Mouse (Mus musculus): ENCODE results near the gene Relch. TPM values are rescaled to one million over a fixed set of nuclear protein-coding genes. Genes with fewer than 3 reads are reported as not detected.

Gene Relch
- 19.2 and 22.2 TPM in 2 replicates for polyA plus RNA-seq (2014; fragmentation: Nextera tagmentation; extraction: Ambion mirVana)

DNA sequence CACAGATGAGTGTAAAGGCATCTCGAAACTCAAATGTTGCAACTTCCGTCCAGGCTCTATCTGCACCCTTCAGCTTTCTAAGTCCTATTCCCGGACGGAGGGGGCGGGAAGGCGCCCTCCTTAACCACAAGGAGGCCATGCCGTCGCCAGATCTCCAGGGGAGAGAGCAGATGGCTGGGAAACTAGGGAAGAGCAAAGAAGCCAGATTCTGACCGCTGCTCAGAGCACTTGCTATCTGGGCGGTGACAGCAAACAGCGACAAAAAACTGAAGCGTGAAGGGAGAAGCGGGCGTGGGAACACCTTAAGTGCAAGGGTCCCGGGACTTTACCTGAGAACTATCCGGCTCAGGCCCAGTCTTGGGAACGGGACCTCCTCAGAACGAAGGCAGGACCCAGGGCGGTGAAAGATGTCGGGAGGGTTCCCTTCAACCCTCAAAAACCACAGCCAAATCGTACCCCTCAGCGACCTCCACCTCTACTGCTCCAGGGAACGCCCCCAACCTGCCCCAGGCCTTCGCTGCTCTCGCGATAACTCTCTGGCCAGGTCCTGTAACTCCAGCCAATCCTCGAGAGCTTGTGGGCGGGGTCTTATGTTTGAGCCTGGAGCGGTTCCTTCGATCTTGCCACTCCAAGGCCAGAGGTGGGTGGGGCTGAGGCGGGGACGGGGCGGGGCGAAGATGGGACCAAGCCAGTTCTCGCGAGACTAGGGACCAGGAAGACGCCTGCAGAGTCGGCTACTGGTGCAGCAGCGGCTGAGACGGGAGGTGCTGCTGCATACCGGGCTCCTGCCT is at the start of gene Relch, which contains the start of gene Pign:
Gene Relch, plus strand, starts transcription at position 691 of the 791 bp plus-strand sequence.
Gene Pign, minus strand, starts transcription at position 507 of the 791 bp plus-strand sequence.
- Histone ChIP-seq H3K4me2 (ENCODE audit: low read depth, severe bottlenecking) (peak within 1 kb of the TSS; percentile 88), H3K4me1 (ENCODE audit: control insufficient read depth, insufficient read depth, low read length) (no peaks in the 10 kb centered on the region; the same call in 1 of the 2 replicates), H3K36me3 (ENCODE audit: control insufficient read depth, insufficient read depth, low read length) (no peaks in the 10 kb centered on the region), H3K27me3 (ENCODE audit: control insufficient read depth, insufficient read depth, low read length) (no peaks in the 10 kb centered on the region), H3K27ac (replicated peaks; ENCODE audit: low read depth, low read length) (0 out of 2 replicates have a peak within 1 kb of the TSS, but pooled peaks have one; percentile 59), H3K4me3 (ENCODE audit: low read depth, low read length) (peak within 1 kb of the TSS; percentile 97), H3K9me3 (ENCODE audit: control insufficient read depth, low read length) (no peaks in the 10 kb centered on the region), H3K9ac (ENCODE audit: low read length) (peak within 1 kb of the TSS; percentile 78)
- ATAC-seq (ENCODE audit: insufficient number of reproducible peaks, low FRiP score, low TSS enrichment, low read depth), result peak; percentile 99
- under 1% methylated on average over 41 of the region's 41 CpGs for WGBS
- DNase-seq (ENCODE audit: low spot score), result peak; percentile 98

DNA sequence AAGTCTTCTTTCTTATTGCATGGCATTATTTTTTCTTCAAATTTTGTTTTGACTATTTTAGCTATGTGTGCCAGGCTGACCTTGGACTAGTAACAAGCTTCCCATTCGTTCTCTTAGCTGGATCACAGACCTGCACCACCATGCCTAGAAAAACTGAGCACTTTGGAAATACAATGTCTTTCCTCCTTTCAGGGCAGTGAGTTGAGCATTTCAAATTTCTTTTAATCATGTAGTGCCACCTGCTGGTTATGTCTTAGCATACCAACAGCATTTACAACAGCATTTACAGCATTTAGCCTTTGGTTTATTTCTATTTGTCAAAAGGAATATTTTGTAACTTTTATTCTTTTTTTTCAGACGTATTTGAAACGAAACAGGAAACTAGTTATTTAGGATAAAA is 33.2 kb upstream of the Relch start:
- Histone ChIP-seq H3K9ac (ENCODE audit: low read length) (no peak overlapping the region), H3K9me3 (ENCODE audit: control insufficient read depth, low read length) (no peaks in the 10 kb centered on the region), H3K36me3 (ENCODE audit: control insufficient read depth, insufficient read depth, low read length) (no peaks in the 10 kb centered on the region; the same call in 1 of the 2 replicates), H3K27ac (replicated peaks; ENCODE audit: low read depth, low read length) (no peak overlapping the region), H3K4me1 (ENCODE audit: control insufficient read depth, insufficient read depth, low read length) (no peaks in the 10 kb centered on the region), H3K27me3 (ENCODE audit: control insufficient read depth, insufficient read depth, low read length) (no peaks in the 10 kb centered on the region), H3K4me2 (ENCODE audit: low read depth, severe bottlenecking) (no peak overlapping the region), H3K4me3 (ENCODE audit: low read depth, low read length) (no peak overlapping the region)
- no peak for ATAC-seq (ENCODE audit: insufficient number of reproducible peaks, low FRiP score, low TSS enrichment, low read depth)
- 45% methylated on average over 3 of the region's 3 CpGs for WGBS
- peak; percentile 28 for DNase-seq (ENCODE audit: low spot score)

DNA sequence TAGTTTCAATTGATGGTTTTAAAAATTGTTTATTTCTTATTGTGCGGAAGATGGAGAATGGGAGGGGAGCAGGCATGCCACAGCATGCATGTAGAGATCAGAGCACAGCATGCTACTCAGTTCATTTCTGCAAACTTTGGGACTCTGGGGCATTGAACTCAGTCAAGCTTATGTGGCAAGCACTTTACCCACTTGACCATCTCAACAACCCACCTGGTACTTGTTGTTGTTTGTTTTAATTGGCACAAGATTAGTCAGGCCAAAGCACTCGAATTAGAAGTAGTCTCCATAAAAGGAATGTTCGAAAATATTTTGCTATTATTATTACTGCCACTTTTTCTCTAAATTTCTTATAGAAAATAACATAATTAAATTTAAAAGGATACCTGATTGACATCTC is 19.6 kb upstream of the Relch start:
- Histone ChIP-seq H3K4me1 (ENCODE audit: control insufficient read depth, insufficient read depth, low read length) (no peaks in the 10 kb centered on the region), H3K4me2 (ENCODE audit: low read depth, severe bottlenecking) (no peak overlapping the region), H3K27ac (replicated peaks; ENCODE audit: low read depth, low read length) (no peak overlapping the region), H3K27me3 (ENCODE audit: control insufficient read depth, insufficient read depth, low read length) (no peaks in the 10 kb centered on the region), H3K9me3 (ENCODE audit: control insufficient read depth, low read length) (no peaks in the 10 kb centered on the region), H3K9ac (ENCODE audit: low read length) (no peak overlapping the region), H3K36me3 (ENCODE audit: control insufficient read depth, insufficient read depth, low read length) (no peaks in the 10 kb centered on the region), H3K4me3 (ENCODE audit: low read depth, low read length) (no peak overlapping the region)
- WGBS, result 87% methylated on average over 3 of the region's 3 CpGs
- ATAC-seq (ENCODE audit: insufficient number of reproducible peaks, low FRiP score, low TSS enrichment, low read depth) (no peak), DNase-seq (ENCODE audit: low spot score) (no peak)

DNA sequence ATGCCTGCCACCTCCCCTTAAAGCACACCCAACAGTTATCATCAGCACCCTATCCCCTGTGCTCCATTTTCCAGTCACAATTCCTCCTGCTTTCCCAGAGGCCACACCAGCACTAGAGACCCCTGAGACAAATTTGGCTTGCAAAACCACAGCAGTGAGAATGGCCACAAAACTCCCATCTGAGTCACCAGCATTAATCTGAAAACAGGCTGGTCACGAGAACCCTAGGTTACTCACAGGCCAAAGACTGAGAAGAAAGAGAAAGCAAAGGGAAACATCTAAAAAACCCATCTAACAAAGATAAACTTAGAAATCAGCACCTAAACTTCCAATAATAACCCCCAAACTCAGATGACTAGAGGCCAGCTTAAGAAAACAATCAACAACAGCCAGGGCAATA is 13.0 kb upstream of the Relch start:
- H3K4me1 ChIP-seq (ENCODE audit: control insufficient read depth, insufficient read depth, low read length), result no peaks in the 10 kb centered on the region
- 88% methylated on average over 1 of the region's 1 CpGs for WGBS
- no peak for ATAC-seq (ENCODE audit: insufficient number of reproducible peaks, low FRiP score, low TSS enrichment, low read depth)

DNA sequence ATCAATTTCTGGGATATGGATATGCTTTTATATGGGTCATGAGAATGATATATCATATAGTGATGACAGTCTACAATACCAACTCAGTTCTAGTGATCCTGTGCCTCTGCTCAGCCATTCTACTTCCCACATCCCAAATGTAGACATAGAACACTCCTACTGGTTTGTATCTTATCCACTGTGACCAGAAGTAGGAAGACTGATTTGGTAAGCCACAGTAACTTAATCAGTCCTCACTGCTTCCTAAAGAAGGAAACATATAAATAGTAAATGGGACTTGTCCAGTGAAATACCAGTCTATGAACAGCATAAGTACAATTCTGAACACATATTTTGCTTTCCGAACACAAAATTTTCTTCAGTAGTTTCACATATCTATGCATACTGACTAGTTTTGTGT is 9.7 kb upstream of the Relch start:
- Histone ChIP-seq H3K36me3 (ENCODE audit: control insufficient read depth, insufficient read depth, low read length) (no peaks in the 10 kb centered on the region), H3K4me1 (ENCODE audit: control insufficient read depth, insufficient read depth, low read length) (no peaks in the 10 kb centered on the region), H3K9me3 (ENCODE audit: control insufficient read depth, low read length) (no peaks in the 10 kb centered on the region), H3K4me2 (ENCODE audit: low read depth, severe bottlenecking) (no peak overlapping the region), H3K27ac (replicated peaks; ENCODE audit: low read depth, low read length) (no peak overlapping the region), H3K4me3 (ENCODE audit: low read depth, low read length) (no peak overlapping the region), H3K9ac (ENCODE audit: low read length) (no peak overlapping the region), H3K27me3 (ENCODE audit: control insufficient read depth, insufficient read depth, low read length) (no peaks in the 10 kb centered on the region)
- WGBS, result 98% methylated on average over 1 of the region's 1 CpGs
- no peak for DNase-seq (ENCODE audit: low spot score)
- no peak for ATAC-seq (ENCODE audit: insufficient number of reproducible peaks, low FRiP score, low TSS enrichment, low read depth)

More for the DNA sequence above, 13.0 kb upstream of the Relch start:
- no peak overlapping the region for H3K4me3 ChIP-seq (ENCODE audit: low read depth, low read length)
- no peak for DNase-seq (ENCODE audit: low spot score)
- H3K9me3 ChIP-seq (ENCODE audit: control insufficient read depth, low read length), result no peaks in the 10 kb centered on the region
- no peak overlapping the region for H3K4me2 ChIP-seq (ENCODE audit: low read depth, severe bottlenecking)
- H3K27me3 ChIP-seq (ENCODE audit: control insufficient read depth, insufficient read depth, low read length), result no peaks in the 10 kb centered on the region
- no peak overlapping the region for H3K9ac ChIP-seq (ENCODE audit: low read length)
- no peaks in the 10 kb centered on the region for H3K36me3 ChIP-seq (ENCODE audit: control insufficient read depth, insufficient read depth, low read length)
- no peak overlapping the region for H3K27ac ChIP-seq (replicated peaks; ENCODE audit: low read depth, low read length)

DNA sequence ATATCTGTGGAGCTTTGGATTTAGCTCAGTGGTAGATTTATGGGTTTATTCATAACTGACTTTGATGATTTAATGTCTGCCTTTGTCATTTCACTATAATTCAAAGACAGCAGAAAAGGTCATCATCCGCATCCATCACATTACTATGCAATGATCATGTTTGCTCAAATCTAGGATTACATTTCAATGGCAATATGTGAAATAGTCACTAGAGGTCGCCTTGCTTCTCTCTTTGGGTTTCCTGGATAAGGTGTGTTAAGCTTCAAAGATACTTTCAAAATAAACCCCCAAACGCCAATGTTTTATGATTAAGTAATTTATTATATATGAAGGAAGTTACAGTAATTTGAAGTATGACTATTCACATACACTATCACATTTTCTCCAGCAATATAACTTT is 3.6 kb upstream of the Relch start:
- no peak for DNase-seq (ENCODE audit: low spot score)
- Histone ChIP-seq H3K4me1 (ENCODE audit: control insufficient read depth, insufficient read depth, low read length) (no peaks in the 10 kb centered on the region; the same call in 1 of the 2 replicates), H3K4me2 (ENCODE audit: low read depth, severe bottlenecking) (no peak overlapping the region), H3K9me3 (ENCODE audit: control insufficient read depth, low read length) (no peaks in the 10 kb centered on the region), H3K36me3 (ENCODE audit: control insufficient read depth, insufficient read depth, low read length) (no peaks in the 10 kb centered on the region), H3K27ac (replicated peaks; ENCODE audit: low read depth, low read length) (no peak overlapping the region), H3K4me3 (ENCODE audit: low read depth, low read length) (no peak overlapping the region), H3K27me3 (ENCODE audit: control insufficient read depth, insufficient read depth, low read length) (no peaks in the 10 kb centered on the region), H3K9ac (ENCODE audit: low read length) (no peak overlapping the region)
- WGBS, result 18% methylated on average over 3 of the region's 3 CpGs
- ATAC-seq (ENCODE audit: insufficient number of reproducible peaks, low FRiP score, low TSS enrichment, low read depth), result no peak

DNA sequence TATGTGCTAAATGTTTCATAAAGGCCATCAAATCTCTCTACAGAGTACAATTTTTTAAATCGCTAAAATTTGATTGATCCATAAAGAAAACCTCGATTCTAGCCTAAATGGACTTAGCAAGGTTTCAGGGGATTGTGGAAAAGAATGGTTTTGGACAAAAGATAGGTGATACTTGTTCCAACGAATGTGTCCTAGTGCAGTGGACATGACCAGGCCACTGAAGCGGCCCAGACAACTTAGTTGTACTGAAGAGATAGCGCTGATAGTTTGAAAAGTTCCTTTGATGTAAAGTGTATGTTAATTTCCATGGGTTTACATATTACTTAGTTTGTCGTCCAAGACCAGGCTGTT is 866 bp upstream of the Relch start:
- Histone ChIP-seq H3K4me3 (ENCODE audit: low read depth, low read length) (peak overlapping the region; percentile 97), H3K36me3 (ENCODE audit: control insufficient read depth, insufficient read depth, low read length) (no peaks in the 10 kb centered on the region), H3K4me1 (ENCODE audit: control insufficient read depth, insufficient read depth, low read length) (no peaks in the 10 kb centered on the region; the same call in 1 of the 2 replicates), H3K27ac (replicated peaks; ENCODE audit: low read depth, low read length) (no peak overlapping the region), H3K9ac (ENCODE audit: low read length) (peak overlapping the region; percentile 71), H3K4me2 (ENCODE audit: low read depth, severe bottlenecking) (peak overlapping the region; percentile 53), H3K27me3 (ENCODE audit: control insufficient read depth, insufficient read depth, low read length) (no peaks in the 10 kb centered on the region), H3K9me3 (ENCODE audit: control insufficient read depth, low read length) (no peaks in the 10 kb centered on the region)
- 12% methylated on average over 6 of the region's 6 CpGs for WGBS
- ATAC-seq (ENCODE audit: insufficient number of reproducible peaks, low FRiP score, low TSS enrichment, low read depth) (no peak), DNase-seq (ENCODE audit: low spot score) (no peak)

DNA sequence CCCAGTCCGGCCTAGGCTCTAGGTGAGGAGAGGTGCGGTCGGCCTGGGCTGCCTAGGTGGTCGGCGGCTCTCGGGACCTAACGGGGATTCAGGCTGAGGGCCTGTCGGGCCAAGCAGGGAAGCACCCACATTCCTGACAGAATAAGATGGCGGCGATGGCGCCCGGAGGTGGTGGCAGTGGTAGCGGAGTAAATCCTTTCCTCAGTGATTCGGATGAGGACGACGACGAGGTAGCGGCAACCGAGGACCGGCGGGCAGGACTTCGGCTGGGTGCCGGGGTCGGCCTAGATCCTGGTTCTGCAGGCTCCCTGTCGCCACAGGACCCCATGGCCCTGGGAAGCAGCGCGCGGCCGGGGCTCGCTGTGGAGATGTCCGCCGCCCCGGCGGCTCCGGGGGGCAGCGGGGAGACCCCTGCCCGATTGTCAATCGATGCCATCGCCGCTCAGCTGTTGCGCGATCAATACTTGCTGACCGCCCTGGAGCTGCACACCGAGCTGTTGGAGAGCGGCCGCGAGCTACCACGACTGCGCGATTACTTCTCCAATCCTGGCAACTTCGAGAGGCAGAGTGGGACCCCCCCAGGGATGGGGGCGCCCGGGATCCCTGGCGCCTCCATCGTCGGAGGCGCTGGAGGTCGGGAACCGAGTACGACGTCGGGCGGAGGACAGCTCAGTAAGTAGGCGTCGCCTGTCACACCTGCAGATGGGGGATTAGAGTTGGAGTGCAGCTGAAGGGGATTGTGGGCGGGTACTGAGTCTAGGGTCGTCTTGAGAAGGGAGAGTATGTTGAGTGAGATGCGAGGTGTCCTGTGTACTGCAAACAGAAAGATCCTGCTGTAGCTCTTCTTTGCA is 526 bp downstream of the Relch start:
- peak overlapping the region; percentile 97 for H3K4me3 ChIP-seq (ENCODE audit: low read depth, low read length)
- no peak overlapping the region for H3K27ac ChIP-seq (replicated peaks; ENCODE audit: low read depth, low read length)
- no peaks in the 10 kb centered on the region for H3K9me3 ChIP-seq (ENCODE audit: control insufficient read depth, low read length)
- H3K36me3 ChIP-seq (ENCODE audit: control insufficient read depth, insufficient read depth, low read length), result no peaks in the 10 kb centered on the region
- ATAC-seq (ENCODE audit: insufficient number of reproducible peaks, low FRiP score, low TSS enrichment, low read depth) (no peak), DNase-seq (ENCODE audit: low spot score) (peak; percentile 30)
- under 1% methylated on average over 67 of the region's 68 CpGs for WGBS
- H3K4me1 ChIP-seq (ENCODE audit: control insufficient read depth, insufficient read depth, low read length), result no peaks in the 10 kb centered on the region; the same call in 1 of the 2 replicates
- peak overlapping the region; percentile 88 for H3K4me2 ChIP-seq (ENCODE audit: low read depth, severe bottlenecking)
- H3K27me3 ChIP-seq (ENCODE audit: control insufficient read depth, insufficient read depth, low read length), result no peaks in the 10 kb centered on the region
- peak overlapping the region; percentile 78 for H3K9ac ChIP-seq (ENCODE audit: low read length)

Measured in limb, embryonic 11.5 days (tissue).